Mouse (Mus musculus) kidney, postnatal 0 days (tissue): ENCODE measurements at regions not wholly inside any gene's neighbourhood (a gene's known extent, or its start where the extent isn't known, plus 50 kb on each side); places are given as distances from the start of the nearest gene placed in this dataset.
A peak's percentile ranks its signal among the peaks of the same experiment; 100 is the strongest.

Experiments
- ATAC-seq: fragments of 200-750 bp; cut with Nextera tagmentation; replicated peaks from 2 replicates; pipeline ENCODE4 v1.8.0; 2017; ENCODE audit warnings: low read depth, moderate number of reproducible peaks, moderate TSS enrichment, moderate library complexity; ENCODE audit not compliant: low FRiP score
- DNase-seq: peaks from one replicate; pipeline ENCODE4 v3.0.0-alpha.2; 2016; ENCODE audit warnings: low spot score
- H3K27ac ChIP-seq: fragments of 300-500 bp; sonication (generic); 2 replicates; pipeline ENCODE4 v1.5.1; 2014; ENCODE audit warnings: mild to moderate bottlenecking
- H3K27me3 ChIP-seq: fragments of 300-500 bp; sonication (generic); 2 replicates; pipeline ENCODE4 v1.6.1; 2014; ENCODE audit warnings: low read length, mixed read lengths; ENCODE audit not compliant: insufficient read depth
- H3K36me3 ChIP-seq: fragments of 300-500 bp; sonication (generic); 2 replicates; pipeline ENCODE4 v1.6.1; 2014; ENCODE audit warnings: low read length, mixed read lengths; ENCODE audit not compliant: insufficient read depth
- H3K4me1 ChIP-seq: fragments of 300-500 bp; sonication (generic); replicated peaks from 2 replicates; pipeline ENCODE4 v1.6.1; 2014; ENCODE audit warnings: antibody characterized with exemption, low read length, mixed read lengths; ENCODE audit not compliant: insufficient read depth
- H3K4me2 ChIP-seq: fragments of 300-500 bp; sonication (generic); 2 replicates; pipeline ENCODE4 v1.6.1; 2014; ENCODE audit warnings: mild to moderate bottlenecking, low read length, moderate library complexity, mixed read lengths
- H3K4me3 ChIP-seq: fragments of 300-500 bp; sonication (generic); replicated peaks from 2 replicates; pipeline ENCODE4 v1.5.1; 2014; ENCODE audit warnings: low read depth, low read length
- H3K9ac ChIP-seq: fragments of 300-500 bp; sonication (generic); 2 replicates; pipeline ENCODE4 v1.6.1; 2014; ENCODE audit warnings: low read depth, low read length
- H3K9me3 ChIP-seq: fragments of 300-500 bp; sonication (generic); replicated peaks from 2 replicates; pipeline ENCODE4 v1.6.1; 2016; ENCODE audit warnings: low read length, inconsistent platforms, mixed read lengths
- CTCF ChIP-seq: IDR thresholded peaks from 2 replicates; pipeline ENCODE4 v1.5.1; 2016; ENCODE audit warnings: antibody characterized with exemption, low read depth, mild to moderate bottlenecking, moderate library complexity
- WGBS: fragments of 180-500 bp; shearing (Covaris S2); extraction: QIAGEN DNeasy Blood & Tissue Kit; methylation state at CpG from one replicate; pipeline ENCODE4 v1.1.7; 2014; 5-methylcytosine and 5-hydroxymethylcytosine counted together

- TF ChIP-seq CTCF: peak; percentile 51
- no peak for DNase-seq
These were observed 71.5 kb upstream of the Phactr1 start for GRCm38 (mm10) chr13:42608963-42609362.

DNA sequence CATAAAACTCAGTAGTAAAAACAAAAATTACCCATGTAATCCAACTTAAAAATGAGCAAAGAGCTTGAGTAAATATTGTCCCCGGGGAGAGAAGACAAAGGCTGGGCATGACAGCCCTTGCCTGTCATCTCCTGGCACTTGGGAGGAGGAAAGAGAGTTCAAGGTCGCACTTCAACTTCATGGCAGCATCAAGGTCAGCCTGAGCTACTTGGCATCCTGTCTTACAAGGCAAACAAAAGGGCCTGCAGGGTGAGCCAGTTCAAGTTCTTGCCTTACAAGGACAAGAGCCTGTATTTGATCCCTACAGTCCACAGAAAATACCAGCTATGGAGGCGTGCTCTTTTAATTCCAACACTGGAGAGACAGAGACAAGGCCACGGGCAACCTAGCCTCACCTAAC lies 67.1 kb upstream of the Phactr1 start:
- H3K4me1 ChIP-seq: no peaks in the 10 kb centered on the region
- ATAC-seq: no peak
- no peak for TF ChIP-seq CTCF
- H3K27ac ChIP-seq: no peak overlapping the region
- H3K36me3 ChIP-seq: no peaks in the 10 kb centered on the region
- no peak overlapping the region for H3K9ac ChIP-seq
- H3K9me3 ChIP-seq: no peaks in the 10 kb centered on the region
- DNase-seq: no peak
- no peaks in the 10 kb centered on the region for H3K27me3 ChIP-seq
- 54% methylated on average over 4 of the region's 4 CpGs for WGBS
- H3K4me2 ChIP-seq: no peak overlapping the region
- H3K4me3 ChIP-seq: no peak overlapping the region

More at GRCm38 (mm10) chr13:42608963-42609362, 71.5 kb upstream of the Phactr1 start:
- Histone ChIP-seq H3K4me1 (no peaks in the 10 kb centered on the region), H3K4me3 (no peak overlapping the region), H3K27ac (no peak overlapping the region), H3K36me3 (no peaks in the 10 kb centered on the region), H3K4me2 (no peak overlapping the region), H3K9ac (no peak overlapping the region), H3K27me3 (no peaks in the 10 kb centered on the region), H3K9me3 (no peaks in the 10 kb centered on the region)
- 40% methylated on average over 4 of the region's 4 CpGs for WGBS
- no peak for ATAC-seq

- no peak for TF ChIP-seq CTCF
- no peak for ATAC-seq
- Histone ChIP-seq H3K9me3 (no peaks in the 10 kb centered on the region), H3K9ac (no peak overlapping the region), H3K27me3 (no peaks in the 10 kb centered on the region), H3K4me1 (no peaks in the 10 kb centered on the region), H3K4me3 (no peak overlapping the region), H3K4me2 (no peak overlapping the region), H3K27ac (no peak overlapping the region), H3K36me3 (no peaks in the 10 kb centered on the region)
- no peak for DNase-seq
- WGBS: 52% methylated on average over 5 of the region's 5 CpGs
These were observed 64.6 kb upstream of the Phactr1 start for GRCm38 (mm10) chr13:42615826-42616225.

DNA sequence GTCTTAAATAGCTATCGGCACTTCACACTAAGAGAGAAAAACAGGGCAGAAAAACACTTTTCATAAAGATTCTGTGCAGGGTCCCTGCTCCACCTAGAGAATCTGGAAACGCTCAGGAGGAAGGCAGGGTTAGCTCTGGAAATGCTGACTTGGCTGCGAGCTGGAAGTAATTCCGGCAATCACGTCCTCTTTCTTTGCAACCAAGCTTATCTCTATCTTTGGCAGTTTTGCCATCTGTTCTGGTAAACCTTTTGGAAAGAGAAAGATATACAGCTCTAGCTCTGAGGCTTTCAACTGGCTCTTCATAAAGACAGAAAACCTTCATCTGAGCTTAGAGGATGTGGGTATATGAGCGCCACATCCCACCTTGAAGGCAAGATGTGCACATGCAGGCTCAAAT lies 63.2 kb upstream of the Phactr1 start:
- Histone ChIP-seq H3K4me1 (no peaks in the 10 kb centered on the region), H3K27ac (no peak overlapping the region), H3K9ac (no peak overlapping the region), H3K9me3 (no peaks in the 10 kb centered on the region), H3K4me2 (no peak overlapping the region), H3K36me3 (no peaks in the 10 kb centered on the region), H3K4me3 (no peak overlapping the region), H3K27me3 (0 out of 2 replicates have a peak, but pooled peaks cover 3% of the 10 kb centered on the region)
- ATAC-seq: no peak
- WGBS: 83% methylated on average over 6 of the region's 6 CpGs
- no peak for TF ChIP-seq CTCF
- no peak for DNase-seq

- Histone ChIP-seq H3K4me1 (no peaks in the 10 kb centered on the region), H3K4me2 (no peak overlapping the region), H3K27ac (no peak overlapping the region), H3K9me3 (no peaks in the 10 kb centered on the region), H3K27me3 (0 out of 2 replicates have a peak, but pooled peaks cover 3% of the 10 kb centered on the region), H3K4me3 (no peak overlapping the region), H3K36me3 (no peaks in the 10 kb centered on the region), H3K9ac (no peak overlapping the region)
- WGBS: 33% methylated on average over 4 of the region's 4 CpGs
- TF ChIP-seq CTCF: no peak
- DNase-seq: peak; percentile 28
- no peak for ATAC-seq
These were observed 62.6 kb upstream of the Phactr1 start for GRCm38 (mm10) chr13:42617844-42618243.

DNA sequence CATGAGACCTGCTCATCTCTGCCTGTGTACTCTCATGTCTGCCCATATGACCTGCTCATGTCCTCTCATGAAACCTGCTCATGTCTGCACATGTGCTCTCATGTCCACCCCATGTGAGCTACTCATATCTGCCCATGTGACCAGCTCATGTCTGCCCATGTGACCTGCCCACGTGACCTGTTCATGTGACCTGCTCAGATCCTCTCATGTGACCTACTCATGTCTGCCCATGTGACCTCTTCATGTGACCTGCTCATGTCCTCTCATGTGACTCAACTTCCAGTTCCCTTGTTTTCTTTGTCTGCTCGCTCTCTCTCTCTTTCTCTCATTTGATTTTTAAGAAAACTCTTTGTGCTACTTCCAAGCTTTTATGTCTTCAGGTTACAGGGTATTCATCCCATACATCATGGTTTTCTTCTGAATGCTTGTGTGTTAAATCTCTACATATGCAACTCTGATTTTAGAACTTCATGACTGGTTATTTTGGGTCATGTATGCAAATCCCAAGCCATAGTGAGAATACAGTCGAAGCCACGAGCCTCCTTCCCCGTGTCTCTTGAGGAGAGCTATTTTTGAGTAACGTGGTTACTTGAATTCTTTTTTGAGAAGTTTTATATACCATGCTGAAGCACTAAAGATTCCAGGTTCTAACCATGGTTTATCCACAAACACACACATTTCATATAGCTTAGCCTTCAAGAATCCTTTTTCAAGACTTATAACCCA lies 60.7 kb upstream of the Phactr1 start:
- ATAC-seq: no peak
- no peak overlapping the region for H3K9ac ChIP-seq
- no peak overlapping the region for H3K4me3 ChIP-seq
- no peaks in the 10 kb centered on the region for H3K4me1 ChIP-seq
- TF ChIP-seq CTCF: no peak
- H3K9me3 ChIP-seq: no peaks in the 10 kb centered on the region
- H3K27ac ChIP-seq: no peak overlapping the region
- DNase-seq: no peak
- no peak overlapping the region for H3K4me2 ChIP-seq
- 95% methylated on average over 6 of the region's 6 CpGs for WGBS
- no peaks in the 10 kb centered on the region for H3K36me3 ChIP-seq
- 0 out of 2 replicates have a peak, but pooled peaks cover 3% of the 10 kb centered on the region for H3K27me3 ChIP-seq
